Mouse (Mus musculus): ENCODE results near the gene Agbl4. TPM values are rescaled to one million over a fixed set of nuclear protein-coding genes. Genes with fewer than 3 reads are reported as not detected.

Agbl4 gene
- total and polyA plus RNA-seq, 3 experiments, result not detected

DNA sequence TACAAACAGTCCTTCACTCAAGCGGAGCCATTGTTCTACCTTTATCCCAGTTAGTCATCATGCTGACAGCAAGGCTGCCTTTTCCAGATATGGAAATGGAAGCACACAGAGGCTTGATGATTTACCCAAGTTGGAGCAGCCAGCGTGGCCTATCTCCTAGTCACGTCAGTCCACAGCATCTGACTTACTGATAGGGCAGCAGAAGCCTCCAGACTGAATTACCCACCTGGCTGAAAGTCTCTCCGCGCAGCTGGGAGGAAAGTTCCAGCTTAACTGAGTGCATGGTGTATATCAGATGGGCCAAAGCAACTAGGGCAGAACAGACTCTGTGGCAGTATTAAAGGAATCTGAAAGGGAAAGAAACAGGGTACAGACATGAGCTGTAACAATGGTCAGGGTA lies 1086.0 kb downstream of the Agbl4 start:
- Histone ChIP-seq H3K27ac (ENCODE audit: insufficient read depth, low read depth) (no peak overlapping the region), H3K4me2 (ENCODE audit: insufficient read depth, low read depth, poor library complexity, severe bottlenecking) (no peak overlapping the region), H3K4me1 (ENCODE audit: control insufficient read depth in 1 of 2, insufficient read depth in 2 of 2) (peaks cover 7 to 16% of the 10 kb centered on the region in 2 experiments; a peak in 3 of 4 replicates), H3K9me3 (replicated peaks; ENCODE audit: low read length) (no peaks in the 10 kb centered on the region), H3K36me3 (replicated peaks in 1 of 2; ENCODE audit: control insufficient read depth in 1 of 2, insufficient read depth in 1 of 2, low read length in 1 of 2) (no peaks in the 10 kb centered on the region), H3K27me3 (replicated peaks) (peaks cover 3% of the 10 kb centered on the region), H3K79me2 (replicated peaks; ENCODE audit: control insufficient read depth, extremely low read depth, insufficient read depth, poor library complexity, severe bottlenecking) (no peaks in the 10 kb centered on the region), H3K4me3 (replicated peaks in 1 of 3; ENCODE audit: low read depth in 2 of 3, low read length in 2 of 3, poor library complexity in 1 of 3) (no peak overlapping the region), H3K9ac (ENCODE audit: insufficient read depth, low read depth) (no peak overlapping the region)
- DNase-seq (ENCODE audit: extremely low read depth), result no peak
- TF ChIP-seq SIN3A (IDR thresholded peaks at IDR 0.05; ENCODE audit: low read length) (no peak), EP300 (IDR thresholded peaks at IDR 0.05; ENCODE audit: low read length) (no peak), GABPA (IDR thresholded peaks at IDR 0.05; ENCODE audit: insufficient replicate concordance, low read depth, low read length) (no peak)
- dilution Hi-C loops (cut with MboI; ENCODE audit: extremely low pct_ligation_motif_present, extremely low pct_unique_long_range_greater_than_20kb, low sequenced_read_pairs), result no loop called here
- in situ Hi-C loops (cut with MboI; ENCODE audit: low pct_ligation_motif_present, low pct_unique_long_range_greater_than_20kb, low sequenced_read_pairs), result no loop called here

- H3K27me3 ChIP-seq (replicated peaks), result peaks cover 3% of the 10 kb centered on the region
Observed at GRCm38 (mm10) chr4:111485189-111485588, 1087.7 kb downstream of the Agbl4 start.

GRCm38 (mm10) chr4:111486187-111486586 lies 1088.7 kb downstream of the Agbl4 start:
- no peak overlapping the region for H3K4me2 ChIP-seq (ENCODE audit: insufficient read depth, low read depth, poor library complexity, severe bottlenecking)
- no peaks in the 10 kb centered on the region for H3K9me3 ChIP-seq (replicated peaks; ENCODE audit: low read length)
- dilution Hi-C loops (cut with MboI; ENCODE audit: extremely low pct_ligation_motif_present, extremely low pct_unique_long_range_greater_than_20kb, low sequenced_read_pairs), result no loop called here
- TF ChIP-seq SIN3A (IDR thresholded peaks at IDR 0.05; ENCODE audit: low read length) (no peak), MEF2A (IDR thresholded peaks at IDR 0.05; ENCODE audit: borderline replicate concordance, low read depth, low read length) (no peak), ELF1 (IDR thresholded peaks at IDR 0.05; ENCODE audit: low read depth, low read length) (no peak), ZNF384 (IDR thresholded peaks at IDR 0.05; ENCODE audit: low read depth, low read length) (no peak), MXI1 (IDR thresholded peaks at IDR 0.05; ENCODE audit: low read depth, low read length) (no peak), MYC (IDR thresholded peaks at IDR 0.05; ENCODE audit: low read depth, low read length) (no peak), E2F4 (IDR thresholded peaks at IDR 0.05; ENCODE audit: insufficient replicate concordance, low read depth, low read length) (no peak), POLR2AphosphoS2 (IDR thresholded peaks at IDR 0.05; ENCODE audit: low read depth, low read length) (no peak), POLR2A (IDR thresholded peaks at IDR 0.05; ENCODE audit: low read depth, low read length) (no peak), CHD1 (IDR thresholded peaks at IDR 0.05; ENCODE audit: low read depth, low read length) (no peak), CHD2 (IDR thresholded peaks at IDR 0.05; ENCODE audit: low read length) (no peak), MAX (IDR thresholded peaks at IDR 0.05; ENCODE audit: low read length) (no peak), RCOR1 (conservative IDR thresholded peaks at IDR 0.05; ENCODE audit: low read depth, low read length) (no peak), NRF1 (IDR thresholded peaks at IDR 0.05; ENCODE audit: low read depth, low read length) (no peak), JUN (IDR thresholded peaks at IDR 0.05; ENCODE audit: insufficient read depth, low read depth, low read length) (no peak), PAX5 (IDR thresholded peaks at IDR 0.05; ENCODE audit: low read length) (no peak), ZKSCAN1 (IDR thresholded peaks at IDR 0.05; ENCODE audit: borderline replicate concordance, low read depth, low read length) (no peak), MAFK (IDR thresholded peaks at IDR 0.05; ENCODE audit: insufficient replicate concordance, low read length) (no peak)
- H3K4me1 ChIP-seq (ENCODE audit: control insufficient read depth in 1 of 2, insufficient read depth in 2 of 2), result 0 out of 4 replicates have a peak, but pooled peaks cover 0 to 3% of the 10 kb centered on the region in 2 experiments
- H3K4me3 ChIP-seq (replicated peaks in 1 of 3; ENCODE audit: low read depth in 2 of 3, low read length in 2 of 3, poor library complexity in 1 of 3), result no peak overlapping the region
- no peaks in the 10 kb centered on the region for H3K79me2 ChIP-seq (replicated peaks; ENCODE audit: control insufficient read depth, extremely low read depth, insufficient read depth, poor library complexity, severe bottlenecking)
- no peaks in the 10 kb centered on the region for H3K36me3 ChIP-seq (replicated peaks in 1 of 2; ENCODE audit: control insufficient read depth in 1 of 2, insufficient read depth in 1 of 2, low read length in 1 of 2)
- DNase-seq (ENCODE audit: extremely low read depth), result no peak
- no peak overlapping the region for H3K9ac ChIP-seq (ENCODE audit: insufficient read depth, low read depth)
- H3K27me3 ChIP-seq (replicated peaks), result peaks cover 1% of the 10 kb centered on the region
- H3K27ac ChIP-seq (ENCODE audit: insufficient read depth, low read depth), result no peak overlapping the region
- in situ Hi-C loops (cut with MboI; ENCODE audit: low pct_ligation_motif_present, low pct_unique_long_range_greater_than_20kb, low sequenced_read_pairs), result no loop called here

More at GRCm38 (mm10) chr4:111485189-111485588, 1087.7 kb downstream of the Agbl4 start:
- Histone ChIP-seq H3K79me2 (replicated peaks; ENCODE audit: control insufficient read depth, extremely low read depth, insufficient read depth, poor library complexity, severe bottlenecking) (no peaks in the 10 kb centered on the region), H3K27ac (ENCODE audit: insufficient read depth, low read depth) (no peak overlapping the region), H3K4me3 (replicated peaks in 1 of 3; ENCODE audit: low read depth in 2 of 3, low read length in 2 of 3, poor library complexity in 1 of 3) (no peak overlapping the region), H3K4me2 (ENCODE audit: insufficient read depth, low read depth, poor library complexity, severe bottlenecking) (no peak overlapping the region), H3K36me3 (replicated peaks in 1 of 2; ENCODE audit: control insufficient read depth in 1 of 2, insufficient read depth in 1 of 2, low read length in 1 of 2) (no peaks in the 10 kb centered on the region), H3K9me3 (replicated peaks; ENCODE audit: low read length) (no peaks in the 10 kb centered on the region), H3K9ac (ENCODE audit: insufficient read depth, low read depth) (no peak overlapping the region), H3K4me1 (ENCODE audit: control insufficient read depth in 1 of 2, insufficient read depth in 2 of 2) (0 out of 4 replicates have a peak, but pooled peaks cover 0 to 3% of the 10 kb centered on the region in 2 experiments)
- no peak for DNase-seq (ENCODE audit: extremely low read depth)
- TF ChIP-seq ZKSCAN1 (IDR thresholded peaks at IDR 0.05; ENCODE audit: borderline replicate concordance, low read depth, low read length) (no peak), MEF2A (IDR thresholded peaks at IDR 0.05; ENCODE audit: borderline replicate concordance, low read depth, low read length) (no peak), USF2 (conservative IDR thresholded peaks at IDR 0.05; ENCODE audit: low read depth, low read length) (no peak), CHD1 (IDR thresholded peaks at IDR 0.05; ENCODE audit: low read depth, low read length) (no peak), POLR2AphosphoS2 (IDR thresholded peaks at IDR 0.05; ENCODE audit: low read depth, low read length) (no peak)
- in situ Hi-C loops (cut with MboI; ENCODE audit: low pct_ligation_motif_present, low pct_unique_long_range_greater_than_20kb, low sequenced_read_pairs) (no loop called here), dilution Hi-C loops (cut with MboI; ENCODE audit: extremely low pct_ligation_motif_present, extremely low pct_unique_long_range_greater_than_20kb, low sequenced_read_pairs) (no loop called here)
